Mouse (Mus musculus) heart, embryonic 13.5 days (tissue): ENCODE results near the gene Pde10a. TPM values are rescaled to one million over a fixed set of nuclear protein-coding genes. Genes with fewer than 3 reads are reported as not detected.

Experiments used
- ATAC-seq: fragments of 200-750 bp; cut with Nextera tagmentation; 2 replicates; pipeline ENCODE4 v1.8.0; 2017; ENCODE audit warnings: moderate TSS enrichment; ENCODE audit not compliant: insufficient number of reproducible peaks, low FRiP score, low TSS enrichment; ENCODE audit errors: extremely low read depth
- H3K27ac ChIP-seq: fragments of 300-500 bp; sonication (generic); replicated peaks from 2 replicates; pipeline ENCODE4 v1.5.1; 2015; ENCODE audit warnings: moderate library complexity, mild to moderate bottlenecking, inconsistent platforms
- H3K27me3 ChIP-seq: fragments of 300-500 bp; sonication (generic); replicated peaks from 2 replicates; pipeline ENCODE4 v1.6.1; 2015; ENCODE audit warnings: mild to moderate bottlenecking, inconsistent platforms
- H3K36me3 ChIP-seq: fragments of 300-500 bp; sonication (generic); 2 replicates; pipeline ENCODE4 v1.6.1; 2015; ENCODE audit warnings: mild to moderate bottlenecking, inconsistent platforms
- H3K4me1 ChIP-seq: fragments of 300-500 bp; sonication (generic); 2 replicates; pipeline ENCODE4 v1.6.1; 2015; ENCODE audit warnings: inconsistent platforms
- H3K4me2 ChIP-seq: fragments of 300-500 bp; sonication (generic); 2 replicates; pipeline ENCODE4 v1.6.1; 2015; ENCODE audit warnings: inconsistent platforms, mild to moderate bottlenecking, moderate library complexity
- H3K4me3 ChIP-seq: fragments of 300-500 bp; sonication (generic); 2 replicates; pipeline ENCODE4 v1.5.1; 2015; ENCODE audit warnings: moderate library complexity, mild to moderate bottlenecking, inconsistent platforms
- H3K9ac ChIP-seq: fragments of 300-500 bp; sonication (generic); 2 replicates; pipeline ENCODE4 v1.6.1; 2015; ENCODE audit warnings: inconsistent platforms, mild to moderate bottlenecking, moderate library complexity
- H3K9me3 ChIP-seq: fragments of 300-500 bp; sonication (generic); 2 replicates; pipeline ENCODE4 v1.6.1; 2016; ENCODE audit warnings: inconsistent platforms
- WGBS: fragments of 180-500 bp; shearing (Covaris S2); methylation state at CpG from one replicate; pipeline ENCODE4 v1.1.7; 2015; ENCODE audit warnings: mixed read lengths; 5-methylcytosine and 5-hydroxymethylcytosine counted together
- polyA plus RNA-seq: library from polyadenylated mRNA; unstranded; fragments of >200 nt; fragmentation: Nextera tagmentation; extraction: Ambion mirVana; gene quantifications from 2 replicates; pipeline ENCODE4 v1.2.1, GENCODE M21; 2015

Pde10a gene
- polyA plus RNA-seq, 1 experiment from 2014 or later: 1.1 TPM

DNA sequence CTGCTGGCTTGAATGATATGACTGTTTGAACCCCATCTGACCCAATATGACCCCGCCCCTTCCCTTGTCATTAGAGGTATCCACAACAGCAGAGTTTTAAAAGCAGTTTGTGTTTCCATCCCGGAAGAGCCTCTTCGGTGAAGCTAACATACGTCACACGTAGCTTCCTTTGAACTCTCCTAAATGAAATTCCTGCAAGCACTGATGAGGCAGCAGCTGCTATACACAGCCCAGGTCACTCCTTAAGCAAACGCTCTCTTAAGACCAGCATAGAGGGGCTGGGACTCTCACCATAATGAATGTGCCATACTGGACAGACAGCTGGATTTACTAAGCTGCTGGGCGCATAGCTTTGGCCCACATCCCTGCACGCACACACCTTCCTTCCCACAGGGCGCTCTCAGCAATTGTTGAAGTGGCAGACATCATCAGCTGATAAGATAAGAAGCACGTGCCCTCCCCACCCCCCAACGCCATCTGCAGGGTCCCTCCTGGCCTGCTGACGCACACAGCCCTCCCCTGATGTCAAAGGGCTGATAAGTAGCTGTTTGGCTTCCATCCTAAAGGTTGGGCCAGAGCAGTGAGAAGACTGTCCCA lies 346.9 kb downstream of the Pde10a start:
- H3K36me3 ChIP-seq: no peaks in the 10 kb centered on the region
- no peaks in the 10 kb centered on the region for H3K9me3 ChIP-seq
- peak overlapping the region; percentile 22 for H3K4me3 ChIP-seq
- H3K4me1 ChIP-seq: peaks cover 30% of the 10 kb centered on the region
- peak overlapping the region; percentile 60 for H3K4me2 ChIP-seq
- H3K27me3 ChIP-seq: peaks cover 16% of the 10 kb centered on the region
- ATAC-seq: no peak
- WGBS: 12% methylated on average over 12 of the region's 12 CpGs
- 0 out of 2 replicates have a peak overlapping the region, but pooled peaks have one; percentile 33 for H3K27ac ChIP-seq
- H3K9ac ChIP-seq: peak overlapping the region; percentile 28; the same call in 1 of the 2 replicates

GRCm38 (mm10) chr17:8872611-8873010 lies 347.4 kb downstream of the Pde10a start:
- H3K9ac ChIP-seq: no peak overlapping the region; the same call in 1 of the 2 replicates
- peaks cover 27% of the 10 kb centered on the region for H3K4me1 ChIP-seq
- H3K9me3 ChIP-seq: no peaks in the 10 kb centered on the region
- ATAC-seq: no peak
- peaks cover 16% of the 10 kb centered on the region for H3K27me3 ChIP-seq
- H3K4me3 ChIP-seq: no peak overlapping the region
- no peaks in the 10 kb centered on the region for H3K36me3 ChIP-seq
- 59% methylated on average over 8 of the region's 8 CpGs for WGBS
- no peak overlapping the region for H3K27ac ChIP-seq
- H3K4me2 ChIP-seq: peak overlapping the region; percentile 60

- Histone ChIP-seq H3K9ac (no peak overlapping the region), H3K27me3 (peaks cover 27% of the 10 kb centered on the region), H3K27ac (no peak overlapping the region), H3K9me3 (no peaks in the 10 kb centered on the region), H3K4me1 (no peaks in the 10 kb centered on the region), H3K4me3 (no peak overlapping the region), H3K4me2 (no peak overlapping the region), H3K36me3 (no peaks in the 10 kb centered on the region)
- WGBS: 62% methylated on average over 1 of the region's 1 CpGs
- no peak for ATAC-seq
Measured at GRCm38 (mm10) chr17:8878056-8878455, 352.9 kb downstream of the Pde10a start.

DNA sequence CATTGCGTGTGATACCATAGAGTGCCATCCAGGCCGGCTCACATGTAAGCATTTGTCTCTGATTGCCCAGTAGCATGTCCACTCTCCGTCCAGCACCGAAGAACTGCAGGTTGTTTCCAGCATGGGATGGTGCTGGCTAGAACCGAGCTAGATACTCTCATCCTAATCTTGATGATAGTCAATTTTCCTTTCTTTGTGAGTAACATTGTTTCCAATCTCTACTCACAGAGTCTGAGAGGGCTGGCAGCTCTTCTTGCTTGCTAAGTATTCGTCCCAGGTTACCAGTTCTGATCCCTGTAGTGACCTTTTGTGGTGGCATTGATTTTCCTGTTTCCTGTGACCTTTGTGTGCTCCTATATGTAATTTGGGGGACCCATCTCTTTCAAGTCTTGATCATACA lies 356.5 kb downstream of the Pde10a start:
- no peak overlapping the region for H3K4me3 ChIP-seq
- ATAC-seq: no peak
- no peaks in the 10 kb centered on the region for H3K36me3 ChIP-seq
- H3K4me1 ChIP-seq: no peaks in the 10 kb centered on the region
- WGBS: 83% methylated on average over 6 of the region's 6 CpGs
- H3K27ac ChIP-seq: no peak overlapping the region
- H3K4me2 ChIP-seq: no peak overlapping the region
- no peaks in the 10 kb centered on the region for H3K9me3 ChIP-seq
- H3K9ac ChIP-seq: no peak overlapping the region
- H3K27me3 ChIP-seq: peaks cover 11% of the 10 kb centered on the region

- Histone ChIP-seq H3K27me3 (peaks cover 8% of the 10 kb centered on the region), H3K9ac (no peak overlapping the region), H3K27ac (no peak overlapping the region), H3K4me1 (peaks cover 8% of the 10 kb centered on the region), H3K4me2 (no peak overlapping the region), H3K36me3 (no peaks in the 10 kb centered on the region), H3K4me3 (no peak overlapping the region), H3K9me3 (no peaks in the 10 kb centered on the region)
- WGBS: 85% methylated on average over 5 of the region's 5 CpGs
- ATAC-seq: no peak
Measured at GRCm38 (mm10) chr17:8884691-8885090, 359.5 kb downstream of the Pde10a start.

GRCm38 (mm10) chr17:8885830-8886229 lies 360.7 kb downstream of the Pde10a start:
- no peak overlapping the region for H3K4me3 ChIP-seq
- no peak overlapping the region for H3K27ac ChIP-seq
- no peak overlapping the region for H3K4me2 ChIP-seq
- H3K9me3 ChIP-seq: no peaks in the 10 kb centered on the region
- no peak overlapping the region for H3K9ac ChIP-seq
- 0 out of 2 replicates have a peak, but pooled peaks cover under 1% of the 10 kb centered on the region for H3K27me3 ChIP-seq
- H3K36me3 ChIP-seq: no peaks in the 10 kb centered on the region
- H3K4me1 ChIP-seq: peaks cover 8% of the 10 kb centered on the region
- WGBS: 89% methylated on average over 6 of the region's 6 CpGs
- ATAC-seq: no peak

- Histone ChIP-seq H3K9me3 (no peaks in the 10 kb centered on the region), H3K27me3 (0 out of 2 replicates have a peak, but pooled peaks cover 4% of the 10 kb centered on the region), H3K4me1 (peaks cover 10% of the 10 kb centered on the region), H3K9ac (no peak overlapping the region), H3K27ac (peak overlapping the region; percentile 29), H3K36me3 (no peaks in the 10 kb centered on the region), H3K4me2 (no peak overlapping the region), H3K4me3 (no peak overlapping the region)
- WGBS: 52% methylated on average over 9 of the region's 9 CpGs
- no peak for ATAC-seq
Measured at GRCm38 (mm10) chr17:8888105-8888504, 362.9 kb downstream of the Pde10a start.

GRCm38 (mm10) chr17:8888639-8889038 lies 363.5 kb downstream of the Pde10a start:
- Histone ChIP-seq H3K9me3 (no peaks in the 10 kb centered on the region), H3K36me3 (no peaks in the 10 kb centered on the region), H3K4me2 (no peak overlapping the region), H3K27me3 (peaks cover 7% of the 10 kb centered on the region; the same call in 1 of the 2 replicates), H3K4me1 (peaks cover 13% of the 10 kb centered on the region), H3K27ac (no peak overlapping the region), H3K4me3 (no peak overlapping the region), H3K9ac (no peak overlapping the region)
- no peak for ATAC-seq
- WGBS: 83% methylated on average over 5 of the region's 5 CpGs

GRCm38 (mm10) chr17:8892193-8892985 lies 367.2 kb downstream of the Pde10a start:
- WGBS: 76% methylated on average over 13 of the region's 13 CpGs
- Histone ChIP-seq H3K4me1 (peaks cover 27% of the 10 kb centered on the region), H3K36me3 (no peaks in the 10 kb centered on the region), H3K27me3 (peaks cover 17% of the 10 kb centered on the region; the same call in 1 of the 2 replicates), H3K4me3 (no peak overlapping the region), H3K9ac (no peak overlapping the region), H3K4me2 (no peak overlapping the region), H3K27ac (no peak overlapping the region), H3K9me3 (no peaks in the 10 kb centered on the region)
- ATAC-seq: no peak

GRCm38 (mm10) chr17:8895991-8896390 lies 370.8 kb downstream of the Pde10a start:
- Histone ChIP-seq H3K4me3 (no peak overlapping the region), H3K4me2 (peak overlapping the region; percentile 5; the same call in 1 of the 2 replicates), H3K27ac (no peak overlapping the region), H3K9ac (no peak overlapping the region), H3K4me1 (peaks cover 19% of the 10 kb centered on the region), H3K27me3 (peaks cover 17% of the 10 kb centered on the region; the same call in 1 of the 2 replicates), H3K9me3 (no peaks in the 10 kb centered on the region), H3K36me3 (no peaks in the 10 kb centered on the region)
- 51% methylated on average over 14 of the region's 14 CpGs for WGBS
- ATAC-seq: no peak

- no peak for ATAC-seq
- Histone ChIP-seq H3K9ac (no peak overlapping the region), H3K4me2 (no peak overlapping the region), H3K9me3 (no peaks in the 10 kb centered on the region), H3K4me3 (no peak overlapping the region), H3K27me3 (peaks cover 14% of the 10 kb centered on the region; the same call in 1 of the 2 replicates), H3K4me1 (peaks cover 19% of the 10 kb centered on the region), H3K27ac (no peak overlapping the region), H3K36me3 (no peaks in the 10 kb centered on the region)
- 87% methylated on average over 10 of the region's 10 CpGs for WGBS
Measured at GRCm38 (mm10) chr17:8897749-8898148, 372.6 kb downstream of the Pde10a start.
